Mouse (Mus musculus) G1E (cell line): ENCODE measurements at regions not wholly inside any gene's neighbourhood (a gene's known extent, or its start where the extent isn't known, plus 50 kb on each side); places are given as distances from the start of the nearest gene placed in this dataset.

Experiments used
- ATAC-seq: 2 replicates; pipeline ENCODE4 v1.8.0; 2016; ENCODE audit warnings: mild to moderate bottlenecking; ENCODE audit not compliant: insufficient number of reproducible peaks, poor library complexity, low FRiP score, severe bottlenecking; ENCODE audit errors: extremely low read depth
- DNase-seq: peaks from one replicate; pipeline ENCODE4 v3.0.0; 2012; ENCODE audit warnings: low spot score
- H3K27me3 ChIP-seq: 2 replicates; pipeline ENCODE4 v1.6.1; 2012; ENCODE audit warnings: mild to moderate bottlenecking, low read length, inconsistent platforms; ENCODE audit not compliant: insufficient read depth
- H3K36me3 ChIP-seq: replicated peaks from 2 replicates; pipeline ENCODE3; 2012; ENCODE audit warnings: mild to moderate bottlenecking, inconsistent platforms
- H3K4me1 ChIP-seq: 2 replicates; pipeline ENCODE4 v1.6.1; 2012; ENCODE audit warnings: low read depth, low read length, inconsistent platforms, mixed read lengths; ENCODE audit not compliant: insufficient read depth
- H3K4me3 ChIP-seq: 2 replicates; pipeline ENCODE4 v1.5.1; 2012; ENCODE audit warnings: low read depth, mild to moderate bottlenecking, inconsistent platforms, low read length, moderate library complexity, mixed read lengths
- H3K9me3 ChIP-seq: replicated peaks from 2 replicates; pipeline ENCODE4 v1.6.1; 2012; ENCODE audit warnings: inconsistent platforms
- CTCF ChIP-seq: IDR thresholded peaks from 2 replicates; pipeline ENCODE4 v1.5.1; 2012; ENCODE audit warnings: low read depth, low read length, inconsistent platforms, mixed read lengths
- GATA1 ChIP-seq: IDR thresholded peaks from 2 replicates; pipeline ENCODE4 v1.6.1; 2012; ENCODE audit warnings: borderline replicate concordance, low read length, inconsistent platforms, mixed read lengths
- GATA2 ChIP-seq: IDR thresholded peaks from 2 replicates; pipeline ENCODE4 v1.6.1; 2012; ENCODE audit warnings: low read depth, low read length, inconsistent platforms, borderline replicate concordance
- POLR2AphosphoS5 ChIP-seq: IDR thresholded peaks from 2 replicates; pipeline ENCODE4 v1.6.1; 2012; ENCODE audit warnings: low read depth, low read length, inconsistent platforms; ENCODE audit not compliant: insufficient replicate concordance
- TAL1 ChIP-seq: conservative IDR thresholded peaks from 2 replicates; pipeline ENCODE4 v1.6.1; 2012; ENCODE audit warnings: low read depth, low read length, inconsistent platforms, mixed read lengths

DNA sequence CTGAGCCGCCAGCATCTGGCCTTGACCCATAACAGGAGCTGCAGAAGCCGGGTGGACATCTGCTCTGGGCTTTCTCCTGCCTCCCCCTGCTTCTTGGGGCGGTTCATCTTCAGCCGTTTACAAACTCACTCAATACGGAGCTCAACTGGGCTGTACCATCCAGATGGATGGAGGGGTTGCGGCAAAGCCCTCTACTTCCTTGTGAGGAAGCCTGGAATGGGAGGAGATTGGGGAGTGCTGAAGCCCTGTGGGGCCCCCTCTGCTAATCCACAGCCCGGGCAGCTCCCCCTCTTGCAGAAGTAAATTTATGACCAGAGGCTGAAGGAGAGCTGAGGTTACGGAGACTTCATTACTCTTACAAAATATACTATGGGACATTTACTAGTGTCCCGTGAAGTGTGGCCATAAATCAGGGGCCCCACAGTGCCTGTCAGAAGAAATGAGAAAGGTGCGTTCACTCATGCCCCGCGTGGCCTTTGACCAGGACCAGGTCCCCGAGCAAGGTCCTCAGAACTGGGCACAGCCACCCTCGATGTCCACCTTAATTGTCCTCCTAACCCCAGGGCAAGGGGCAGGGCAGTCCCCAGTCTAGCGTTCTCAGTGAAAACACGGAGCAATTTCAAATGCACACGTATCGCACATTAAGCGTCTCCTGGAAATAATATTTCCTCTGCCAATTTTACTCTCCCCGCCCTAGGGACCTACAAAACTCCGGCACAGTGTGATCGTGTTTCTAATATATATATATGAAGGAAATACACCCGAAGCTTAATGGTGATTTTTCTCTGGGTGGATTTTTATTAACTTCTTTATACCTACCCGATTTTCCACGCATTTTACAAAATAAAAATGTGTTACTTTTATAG, 115.1 kb downstream of the Cdc5l start:
- H3K27me3 ChIP-seq = no peaks in the 10 kb centered on the region
- H3K4me1 ChIP-seq = no peaks in the 10 kb centered on the region
- DNase-seq (no peak), ATAC-seq (no peak)
- no peaks in the 10 kb centered on the region for H3K36me3 ChIP-seq
- TF ChIP-seq TAL1 (no peak), CTCF (no peak), GATA1 (no peak)
- H3K4me3 ChIP-seq = no peak overlapping the region
- peaks cover 27% of the 10 kb centered on the region for H3K9me3 ChIP-seq

DNA sequence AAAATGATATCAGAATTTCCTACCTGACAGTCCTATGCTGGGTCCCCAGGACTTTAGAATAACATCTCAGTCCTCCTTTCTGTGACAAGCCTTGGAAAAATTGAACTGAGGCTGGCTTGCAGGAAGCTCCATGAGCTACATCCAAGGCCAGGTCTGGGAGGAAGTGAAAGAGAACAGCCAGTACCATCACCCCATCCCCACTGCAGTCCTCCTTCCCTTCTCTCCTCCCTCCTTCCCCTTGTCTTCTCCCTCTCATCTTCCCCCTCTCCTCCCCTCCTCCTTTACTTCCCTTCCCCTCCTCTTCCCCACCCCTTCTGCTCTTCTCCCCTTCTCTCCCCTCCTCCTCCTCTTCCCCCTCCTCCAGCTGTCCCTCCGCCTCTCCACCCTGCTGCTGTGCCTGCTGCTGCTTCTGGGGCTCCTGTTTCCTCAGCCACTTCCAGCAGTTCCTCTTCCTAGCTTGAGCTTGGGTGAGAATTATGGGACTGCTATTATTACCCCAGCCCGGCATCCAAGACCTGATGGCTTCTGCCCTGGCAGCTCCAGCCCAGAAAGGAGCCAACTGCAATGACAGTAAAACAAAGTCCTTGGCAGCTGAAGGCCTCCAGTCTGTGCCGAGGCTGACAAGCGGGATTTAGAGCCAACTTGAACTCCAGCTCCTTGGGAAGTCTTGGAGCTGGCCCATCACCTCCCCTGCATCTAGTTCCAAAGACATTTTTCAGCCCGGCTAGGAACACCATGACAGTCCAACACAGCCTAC, 120.8 kb downstream of the Cdc5l start:
- ATAC-seq (no peak), DNase-seq (no peak)
- Histone ChIP-seq H3K4me3 (no peak overlapping the region), H3K4me1 (no peaks in the 10 kb centered on the region), H3K9me3 (peaks cover 16% of the 10 kb centered on the region), H3K36me3 (no peaks in the 10 kb centered on the region), H3K27me3 (no peaks in the 10 kb centered on the region)
- TF ChIP-seq GATA1 (no peak), TAL1 (no peak), CTCF (no peak), POLR2AphosphoS5 (no peak), GATA2 (no peak)

DNA sequence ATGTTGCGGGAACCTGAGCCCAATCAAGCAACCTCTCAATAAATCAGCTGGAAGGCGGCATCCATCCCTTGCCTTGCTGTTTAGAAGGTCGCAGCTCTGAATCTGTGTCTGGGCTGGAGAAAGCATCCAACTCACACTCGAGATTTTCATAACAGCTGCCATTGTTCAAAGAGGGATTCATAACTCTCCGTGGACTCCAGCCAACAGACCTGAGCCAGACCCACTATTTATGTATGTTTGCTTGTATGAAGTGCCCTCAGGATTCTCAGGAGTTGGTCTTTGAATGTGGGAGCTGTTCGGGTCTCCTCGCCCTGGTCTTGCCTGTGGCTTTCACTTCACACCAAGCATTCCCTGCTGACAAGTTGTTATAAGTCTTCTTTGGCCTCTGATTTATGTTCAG, 127.0 kb downstream of the Cdc5l start:
- Histone ChIP-seq H3K4me3 (no peak overlapping the region), H3K9me3 (peaks cover 23% of the 10 kb centered on the region), H3K27me3 (no peaks in the 10 kb centered on the region), H3K4me1 (no peaks in the 10 kb centered on the region), H3K36me3 (no peaks in the 10 kb centered on the region)
- ATAC-seq (no peak), DNase-seq (no peak)
- TF ChIP-seq GATA2 (no peak), POLR2AphosphoS5 (no peak), CTCF (no peak), TAL1 (no peak), GATA1 (no peak)

DNA sequence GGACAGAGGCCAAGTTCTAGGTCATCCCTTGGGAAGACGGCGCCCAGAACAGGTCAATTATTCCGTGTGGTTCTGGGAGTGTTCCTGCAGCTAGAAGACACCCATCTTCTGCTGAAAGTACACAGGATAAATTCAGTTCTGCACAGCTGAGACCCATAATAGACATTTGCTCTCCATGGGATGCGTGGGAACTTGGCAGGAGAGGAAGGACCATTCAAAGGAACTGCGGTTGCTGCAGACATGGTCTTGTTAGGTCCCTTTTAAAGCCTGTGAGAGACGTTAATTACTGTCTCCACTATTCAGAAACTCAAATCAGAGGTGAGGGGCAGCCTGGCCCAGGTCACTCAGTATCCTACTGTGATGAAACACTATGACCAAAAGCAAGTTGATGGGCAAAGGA, 130.4 kb downstream of the Cdc5l start:
- TF ChIP-seq TAL1 (no peak), POLR2AphosphoS5 (no peak), CTCF (no peak)
- no peak overlapping the region for H3K4me3 ChIP-seq
- DNase-seq (no peak), ATAC-seq (no peak)
- no peaks in the 10 kb centered on the region for H3K27me3 ChIP-seq
- H3K36me3 ChIP-seq = no peaks in the 10 kb centered on the region
- H3K9me3 ChIP-seq = peaks cover 27% of the 10 kb centered on the region
- no peaks in the 10 kb centered on the region for H3K4me1 ChIP-seq

DNA sequence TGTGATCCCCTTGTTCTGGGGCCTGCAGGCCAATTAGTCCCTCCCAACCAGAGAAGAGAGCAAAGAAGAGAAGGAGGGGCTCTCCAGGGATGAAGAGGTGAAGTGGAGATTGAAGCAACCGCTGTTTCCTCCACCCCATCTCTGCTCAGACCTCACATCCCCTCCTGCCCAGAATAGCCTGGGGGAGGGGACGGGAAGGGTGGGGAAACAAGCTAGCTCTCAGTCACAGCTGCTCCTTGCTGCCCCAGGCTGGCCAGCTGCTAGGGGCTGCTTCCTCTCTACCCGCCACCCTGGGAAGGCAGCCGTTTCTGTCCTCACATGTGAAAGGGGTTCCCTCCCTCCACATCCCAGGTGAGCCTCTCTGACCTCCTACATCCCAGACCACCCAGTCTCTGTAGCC, 135.2 kb downstream of the Cdc5l start:
- no peak overlapping the region for H3K4me3 ChIP-seq
- no peaks in the 10 kb centered on the region for H3K27me3 ChIP-seq
- H3K9me3 ChIP-seq = peaks cover 49% of the 10 kb centered on the region
- no peaks in the 10 kb centered on the region for H3K36me3 ChIP-seq
- no peak for TF ChIP-seq GATA1
- H3K4me1 ChIP-seq = no peaks in the 10 kb centered on the region
- no peak for DNase-seq
- ATAC-seq = no peak

DNA sequence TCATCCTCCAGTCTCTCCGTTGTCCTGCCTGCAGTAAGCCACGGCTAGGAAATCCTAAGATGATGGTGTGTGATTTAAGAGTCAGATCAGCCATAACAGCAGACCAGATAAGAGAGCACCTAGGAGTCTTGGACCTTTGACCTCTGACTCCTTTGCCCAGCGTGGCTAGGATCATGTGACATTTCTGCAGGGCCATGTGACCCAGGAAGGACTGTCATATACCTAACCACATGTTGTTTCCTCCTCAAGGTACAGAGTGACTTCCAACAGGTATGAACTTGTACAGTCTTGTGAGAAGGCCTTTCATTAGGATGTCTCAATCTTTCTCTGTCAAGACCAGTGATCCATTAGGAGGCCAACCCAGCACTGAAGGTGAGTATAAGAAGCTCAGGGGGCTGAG, 135.7 kb downstream of the Cdc5l start:
- TF ChIP-seq GATA1 = no peak
- peaks cover 53% of the 10 kb centered on the region for H3K9me3 ChIP-seq
- no peak for DNase-seq
- H3K27me3 ChIP-seq = no peaks in the 10 kb centered on the region
- H3K4me3 ChIP-seq = no peak overlapping the region
- H3K4me1 ChIP-seq = no peaks in the 10 kb centered on the region
- H3K36me3 ChIP-seq = no peaks in the 10 kb centered on the region
- ATAC-seq = no peak

DNA sequence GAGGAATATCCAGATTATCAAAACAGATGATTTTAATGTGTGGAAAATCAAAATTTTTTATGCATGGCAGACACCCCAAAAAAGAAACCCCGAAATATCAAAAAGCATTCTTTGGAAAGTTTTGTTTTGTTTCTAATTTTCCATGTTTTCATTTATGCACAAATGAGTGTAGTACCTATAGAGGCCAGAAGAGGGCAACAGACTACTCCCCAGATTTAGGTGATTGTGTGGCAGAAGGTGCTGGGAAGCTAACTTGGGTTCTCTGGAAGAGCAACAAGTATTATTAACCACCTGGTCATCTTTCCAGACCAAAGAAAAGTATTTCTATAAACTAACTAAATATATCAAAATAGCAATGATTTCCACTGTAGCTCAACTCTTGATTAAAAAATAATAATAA, 137.2 kb downstream of the Cdc5l start:
- no peaks in the 10 kb centered on the region for H3K4me1 ChIP-seq
- TF ChIP-seq GATA2 (no peak), TAL1 (no peak), GATA1 (no peak), POLR2AphosphoS5 (no peak), CTCF (no peak)
- H3K27me3 ChIP-seq = no peaks in the 10 kb centered on the region
- no peaks in the 10 kb centered on the region for H3K36me3 ChIP-seq
- peaks cover 52% of the 10 kb centered on the region for H3K9me3 ChIP-seq
- ATAC-seq = no peak
- DNase-seq = no peak
- no peak overlapping the region for H3K4me3 ChIP-seq
